Comparison of ENCODE assay signal across 1 mouse cellular context in genomic region chr2:130178706-130179506, GRCm38 (mm10).
A peak's percentile ranks its signal among the peaks of the same experiment; 100 is the strongest.
TF ChIP-seq lines count a peak whose summit lies in the region.

Snrpb (minus strand) TSS chr2:130179403.

TF ChIP-seq in CH12.LX, 34 proteins besides CTCF, POLR2A, EP300 and RAD21 (continued from another document):
- TF ChIP-seq SIN3A (IDR thresholded peaks at IDR 0.05; ENCODE audit: low read length), result peak; percentile 99; the same call in 1 of the 2 replicates
- TF ChIP-seq ZC3H11A (IDR thresholded peaks at IDR 0.05; ENCODE audit: low read depth, low read length), result no peak
- TF ChIP-seq SMC3 (IDR thresholded peaks at IDR 0.05; ENCODE audit: low read depth, low read length), result no peak
- peak; percentile 55; the same call in 1 of the 2 replicates for TF ChIP-seq UBTF (IDR thresholded peaks at IDR 0.05; ENCODE audit: low read depth, low read length)
- TF ChIP-seq POLR2AphosphoS2 (IDR thresholded peaks at IDR 0.05; ENCODE audit: low read depth, low read length), result peak; percentile 77; the same call in 1 of the 2 replicates
- TF ChIP-seq CHD1 (IDR thresholded peaks at IDR 0.05; ENCODE audit: low read depth, low read length), result no peak; the same call in 1 of the 2 replicates
- no peak for TF ChIP-seq ETS1 (conservative IDR thresholded peaks at IDR 0.05; ENCODE audit: low read depth, low read length)
- no peak for TF ChIP-seq MAFK (IDR thresholded peaks at IDR 0.05; ENCODE audit: insufficient replicate concordance, low read length)
- TF ChIP-seq USF1 (IDR thresholded peaks at IDR 0.05; ENCODE audit: low read depth, low read length), result peak; percentile 76
- TF ChIP-seq ZMIZ1 (IDR thresholded peaks at IDR 0.05; ENCODE audit: low read depth, low read length), result peak; percentile 76
- TF ChIP-seq RCOR1 (conservative IDR thresholded peaks at IDR 0.05; ENCODE audit: low read depth, low read length), result no peak
- TF ChIP-seq MEF2A (IDR thresholded peaks at IDR 0.05; ENCODE audit: borderline replicate concordance, low read depth, low read length), result no peak
- peak; percentile 91 for TF ChIP-seq NELFE (IDR thresholded peaks at IDR 0.05; ENCODE audit: low read depth, low read length)
- TF ChIP-seq MYC (IDR thresholded peaks at IDR 0.05; ENCODE audit: low read depth, low read length), result no peak
- 0 out of 2 replicates have a peak, but pooled peaks have one; percentile 10 for TF ChIP-seq IRF4 (IDR thresholded peaks at IDR 0.05; ENCODE audit: low read depth, low read length)
- no peak for TF ChIP-seq JUN (IDR thresholded peaks at IDR 0.05; ENCODE audit: insufficient read depth, low read depth, low read length)
- 0 out of 2 replicates have a peak, but pooled peaks have one; percentile 12 for TF ChIP-seq MAZ (IDR thresholded peaks at IDR 0.05; ENCODE audit: low read depth, low read length)
- TF ChIP-seq ZKSCAN1 (IDR thresholded peaks at IDR 0.05; ENCODE audit: borderline replicate concordance, low read depth, low read length), result no peak
- peak; percentile 91 for TF ChIP-seq ELF1 (IDR thresholded peaks at IDR 0.05; ENCODE audit: low read depth, low read length)
- no peak for TF ChIP-seq NRF1 (IDR thresholded peaks at IDR 0.05; ENCODE audit: low read depth, low read length)
- peak; percentile 73; the same call in 1 of the 2 replicates for TF ChIP-seq MAX (IDR thresholded peaks at IDR 0.05; ENCODE audit: low read length)
- TF ChIP-seq TBP (conservative IDR thresholded peaks at IDR 0.05; ENCODE audit: low read depth, low read length), result peak; percentile 96
